In genomic region chr13:43302651-43303160, GRCm38 (mm10) we compare ENCODE assay signal across 8 mouse cellular contexts. TPM values are rescaled to one million over a fixed set of nuclear protein-coding genes. Genes with fewer than 3 reads are reported as not detected.
DNase-seq lines count a peak whose midpoint lies in the region; ATAC-seq and TF ChIP-seq lines count a peak whose summit lies in the region.

No protein-coding gene starts in this region.

- peak; percentile 49 to 64 for TF ChIP-seq EP300 in MEL (IDR thresholded peaks at IDR 0.05; ENCODE audit: low read depth in 1 of 2, low read length in 2 of 2)

- no peak overlapping the region for H3K27ac ChIP-seq in kidney, adult 2 months (ENCODE audit: insufficient read depth, low read depth, low read length)
- H3K27ac ChIP-seq in MEL (ENCODE audit: control insufficient read depth, low read depth, low read length) = no peak overlapping the region
- H3K27ac ChIP-seq in embryonic fibroblast, embryonic 13.5 days (ENCODE audit: insufficient read depth, low read length) = no peak overlapping the region
- H3K27ac ChIP-seq in kidney, postnatal 0 days = no peak overlapping the region
- H3K27ac ChIP-seq in midbrain, embryonic 14.5 days (replicated peaks; ENCODE audit: low read depth, low read length) = peak overlapping the region; percentile 91

- H3K9me3 ChIP-seq in MEL (replicated peaks; ENCODE audit: insufficient read depth, low read length) = no peaks in the 10 kb centered on the region
- no peaks in the 10 kb centered on the region for H3K9me3 ChIP-seq in kidney, postnatal 0 days (replicated peaks; ENCODE audit: low read length)
- no peaks in the 10 kb centered on the region for H3K9me3 ChIP-seq in midbrain, embryonic 14.5 days (ENCODE audit: control insufficient read depth, low read length)

- H3K9ac ChIP-seq in MEL (ENCODE audit: control insufficient read depth, low read depth, low read length, poor library complexity, severe bottlenecking) = no peak overlapping the region
- peak overlapping the region; percentile 40 for H3K9ac ChIP-seq in kidney, postnatal 0 days (ENCODE audit: low read depth, low read length)
- peak overlapping the region; percentile 83 for H3K9ac ChIP-seq in midbrain, embryonic 14.5 days (replicated peaks; ENCODE audit: low read length)

- no peak for TF ChIP-seq POLR2A in kidney, adult 2 months (IDR thresholded peaks at IDR 0.05; ENCODE audit: low read depth, low read length)
- no peak for TF ChIP-seq POLR2A in MEL (IDR thresholded peaks at IDR 0.05; ENCODE audit: control insufficient read depth in 1 of 2, insufficient read depth in 1 of 2, low read depth in 1 of 2, low read length in 2 of 2, poor library complexity in 1 of 2)
- TF ChIP-seq POLR2A in embryonic fibroblast, embryonic 13.5 days (IDR thresholded peaks at IDR 0.05; ENCODE audit: low read depth, low read length) = no peak

- H3K27me3 ChIP-seq in kidney, adult 2 months (replicated peaks; ENCODE audit: control insufficient read depth, insufficient read depth, low read length) = no peaks in the 10 kb centered on the region
- H3K27me3 ChIP-seq in MEL (ENCODE audit: control insufficient read depth in 1 of 2, insufficient read depth in 2 of 2, low read length in 2 of 2) = no peaks in the 10 kb centered on the region
- H3K27me3 ChIP-seq in kidney, postnatal 0 days (ENCODE audit: insufficient read depth, low read length) = peaks cover 5% of the 10 kb centered on the region; the same call in 1 of the 2 replicates
- 0 out of 2 replicates have a peak, but pooled peaks cover 7% of the 10 kb centered on the region for H3K27me3 ChIP-seq in midbrain, embryonic 14.5 days (ENCODE audit: control insufficient read depth, insufficient read depth, low read length)

- no peak for TF ChIP-seq RAD21 in MEL (IDR thresholded peaks at IDR 0.05; ENCODE audit: low read depth, low read length)

- 3% methylated on average over 19 of the region's 19 CpGs for WGBS in kidney, adult 2 months
- WGBS in kidney, postnatal 0 days = under 1% methylated on average over 19 of the region's 19 CpGs
- WGBS in midbrain, embryonic 14.5 days = under 1% methylated on average over 19 of the region's 19 CpGs

- H3K4me1 ChIP-seq in kidney, adult 2 months (ENCODE audit: control insufficient read depth, insufficient read depth, low read length) = peaks cover 7% of the 10 kb centered on the region; the same call in 1 of the 2 replicates
- H3K4me1 ChIP-seq in MEL (ENCODE audit: control insufficient read depth in 1 of 2, insufficient read depth in 2 of 2, low read length in 2 of 2) = peaks cover 0 to 11% of the 10 kb centered on the region in 2 experiments; a peak in 2 of 4 replicates
- H3K4me1 ChIP-seq in embryonic fibroblast, embryonic 13.5 days (ENCODE audit: control insufficient read depth, insufficient read depth, low read length) = peaks cover 12% of the 10 kb centered on the region
- H3K4me1 ChIP-seq in kidney, postnatal 0 days (replicated peaks; ENCODE audit: insufficient read depth, low read length) = peaks cover 12% of the 10 kb centered on the region
- peaks cover 31% of the 10 kb centered on the region for H3K4me1 ChIP-seq in midbrain, embryonic 14.5 days (ENCODE audit: control insufficient read depth, insufficient read depth, low read length)

- H3K4me3 ChIP-seq in kidney, adult 2 months (ENCODE audit: insufficient read depth, low read depth, low read length) = peak overlapping the region; percentile 64
- peak overlapping the region; percentile 32 to 53; a peak in 3 of 4 replicates for H3K4me3 ChIP-seq in MEL (ENCODE audit: control insufficient read depth in 1 of 2, insufficient read depth in 1 of 2, low read depth in 2 of 2, low read length in 2 of 2)
- peak overlapping the region; percentile 87 for H3K4me3 ChIP-seq in embryonic fibroblast, embryonic 13.5 days (ENCODE audit: insufficient read depth, low read length)
- peak overlapping the region; percentile 64 for H3K4me3 ChIP-seq in kidney, postnatal 0 days (replicated peaks; ENCODE audit: low read depth, low read length)
- H3K4me3 ChIP-seq in midbrain, embryonic 14.5 days (replicated peaks; ENCODE audit: low read depth, low read length) = peak overlapping the region; percentile 74

- peak; percentile 30 for DNase-seq in kidney, adult 2 months
- no peak for DNase-seq in kidney, adult 8-10 months
- peak; percentile 61 for DNase-seq in MEL (ENCODE audit: low read depth, low spot score)
- DNase-seq in kidney, postnatal 0 days (ENCODE audit: low spot score) = peak; percentile 31
- peak; percentile 70 for DNase-seq in midbrain, embryonic 14.5 days
- no peak for DNase-seq in ovary, postnatal 36 days (ENCODE audit: low spot score)
- no peak for DNase-seq in layer of hippocampus, postnatal 10 days (ENCODE audit: low spot score in 2 of 2)

- H3K79me2 ChIP-seq in MEL (ENCODE audit: control insufficient read depth, insufficient read depth, low read length, poor library complexity) = no peaks in the 10 kb centered on the region

- no peak for ATAC-seq in kidney, postnatal 0 days (replicated peaks; ENCODE audit: low FRiP score, low read depth)
- peak; percentile 21; the same call in 1 of the 2 replicates for ATAC-seq in midbrain, embryonic 14.5 days (ENCODE audit: low FRiP score, low TSS enrichment)

- no peaks in the 10 kb centered on the region for H3K36me3 ChIP-seq in kidney, adult 2 months (ENCODE audit: control insufficient read depth, insufficient read depth, low read length)
- H3K36me3 ChIP-seq in MEL (ENCODE audit: control insufficient read depth in 1 of 2, insufficient read depth in 2 of 2, low read length in 2 of 2) = peaks cover 0 to 5% of the 10 kb centered on the region in 2 experiments; a peak in 2 of 4 replicates
- no peaks in the 10 kb centered on the region for H3K36me3 ChIP-seq in kidney, postnatal 0 days (ENCODE audit: insufficient read depth, low read length)
- no peaks in the 10 kb centered on the region for H3K36me3 ChIP-seq in midbrain, embryonic 14.5 days (ENCODE audit: control insufficient read depth, insufficient read depth, low read length)

- peak overlapping the region; percentile 79 for H3K4me2 ChIP-seq in kidney, postnatal 0 days (ENCODE audit: low read length)
- H3K4me2 ChIP-seq in midbrain, embryonic 14.5 days (ENCODE audit: low read length) = peak overlapping the region; percentile 88

- no peak for TF ChIP-seq CTCF in kidney, adult 2 months (conservative IDR thresholded peaks at IDR 0.05; ENCODE audit: insufficient read depth, insufficient read length, low read depth, low read length)
- no peak for TF ChIP-seq CTCF in MEL (IDR thresholded peaks at IDR 0.05 in 2 of 3, conservative IDR thresholded peaks at IDR 0.05 in 1 of 3; ENCODE audit: control insufficient read depth in 1 of 3, insufficient read depth in 1 of 3, low read depth in 2 of 3, low read length in 3 of 3, poor library complexity in 1 of 3, severe bottlenecking in 1 of 3)
- TF ChIP-seq CTCF in embryonic fibroblast, embryonic 13.5 days (IDR thresholded peaks at IDR 0.05; ENCODE audit: borderline replicate concordance, insufficient read depth, low read length) = no peak
- no peak for TF ChIP-seq CTCF in kidney, postnatal 0 days (IDR thresholded peaks at IDR 0.05; ENCODE audit: low read depth)

TF ChIP-seq in MEL, 35 proteins besides CTCF, POLR2A, EP300 and RAD21:
- TF ChIP-seq KAT2A (conservative IDR thresholded peaks at IDR 0.05; ENCODE audit: low read depth, low read length) = no peak
- no peak for TF ChIP-seq SMC3 (IDR thresholded peaks at IDR 0.05; ENCODE audit: low read depth, low read length)
- TF ChIP-seq MAX (IDR thresholded peaks at IDR 0.05; ENCODE audit: low read length) = peak; percentile 67; the same call in 1 of the 2 replicates
- no peak for TF ChIP-seq ZKSCAN1 (IDR thresholded peaks at IDR 0.05; ENCODE audit: low read depth, low read length)
- TF ChIP-seq NRF1 (IDR thresholded peaks at IDR 0.05; ENCODE audit: insufficient read depth, low read depth, low read length, poor library complexity, severe bottlenecking) = 0 out of 2 replicates have a peak, but pooled peaks have one; percentile 8
- TF ChIP-seq HCFC1 (IDR thresholded peaks at IDR 0.05; ENCODE audit: low read depth, low read length) = no peak
- peak; percentile 54; the same call in 1 of the 2 replicates for TF ChIP-seq RCOR1 (IDR thresholded peaks at IDR 0.05; ENCODE audit: low read depth, low read length)
- TF ChIP-seq POLR2AphosphoS2 (IDR thresholded peaks at IDR 0.05; ENCODE audit: low read length) = no peak
- peak; percentile 82 for TF ChIP-seq SIN3A (IDR thresholded peaks at IDR 0.05; ENCODE audit: low read length)
- TF ChIP-seq UBTF (IDR thresholded peaks at IDR 0.05; ENCODE audit: borderline replicate concordance, insufficient read depth, low read depth, low read length) = no peak
- TF ChIP-seq TCF12 (IDR thresholded peaks at IDR 0.05; ENCODE audit: low read depth, low read length) = peak; percentile 43; the same call in 1 of the 2 replicates
- TF ChIP-seq MEF2A (IDR thresholded peaks at IDR 0.05; ENCODE audit: extremely low read depth, insufficient replicate concordance, low read depth, low read length, poor library complexity, severe bottlenecking) = no peak
- peak; percentile 76 for TF ChIP-seq MXI1 (IDR thresholded peaks at IDR 0.05; ENCODE audit: low read depth, low read length)
- peak; percentile 83 for TF ChIP-seq ETS1 (IDR thresholded peaks at IDR 0.05; ENCODE audit: low read depth, low read length)
- TF ChIP-seq GATA1 (IDR thresholded peaks at IDR 0.05; ENCODE audit: low read depth, low read length) = peak; percentile 71
- TF ChIP-seq E2F4 (IDR thresholded peaks at IDR 0.05; ENCODE audit: borderline replicate concordance, low read depth, low read length) = 0 out of 2 replicates have a peak, but pooled peaks have one; percentile 32
- TF ChIP-seq USF2 (IDR thresholded peaks at IDR 0.05; ENCODE audit: borderline replicate concordance in 1 of 2, insufficient read depth in 1 of 2, low read depth in 1 of 2, low read length in 2 of 2) = no peak

RNA-seq across cellular contexts. Expression of gene Gfod1, which starts 1.3 kb away (rescaled TPM):
- polyA plus RNA-seq in kidney, adult 2 months (2012; rRNA removed) = 1.6 and 2.0 TPM in 2 replicates
- total RNA-seq in MEL (2012; rRNA removed) = 0.27 and 0.62 TPM in 2 replicates
- under 1 TPM in 1 of 2 experiments, not detected in 1; 0.93 TPM for polyA plus RNA-seq in MEL (2012; ENCODE audit: insufficient read depth in 1 of 2, insufficient read length in 2 of 2, low read depth in 1 of 2, low replicate concordance in 2 of 2, missing spikeins in 1 of 2)
- polyA plus RNA-seq in embryonic fibroblast, embryonic 13.5 days (2011; ENCODE audit: insufficient read length, low read depth, missing spikeins) = 4.2 and 9.6 TPM in 2 replicates
- 0.34 TPM in 2 replicates for polyA plus RNA-seq in kidney, postnatal 0 days (2015; fragmentation: Nextera tagmentation; extraction: Ambion mirVana)
- 3.7 and 4.7 TPM in 2 replicates for polyA plus RNA-seq in midbrain, embryonic 14.5 days (2014; fragmentation: Nextera tagmentation; extraction: Ambion mirVana)
- total RNA-seq in layer of hippocampus, postnatal 10 days (2021) = 10 to 100 TPM; 42.2 to 42.8 TPM

Comparison
In these comparisons a context has a peak if more than half of its experiments do, and no peak if none do; other contexts are left out.
1. DNase-seq: peak in kidney, adult 2 months (single experiment), MEL (single experiment), kidney, postnatal 0 days (single experiment) and midbrain, embryonic 14.5 days (single experiment); none in kidney, adult 8-10 months (0 of 2), ovary, postnatal 36 days (single experiment) and layer of hippocampus, postnatal 10 days (0 of 2).
2. Peak in every context shown above with its lines, with median percentiles within 50 percentile points of each other: H3K4me3 ChIP-seq.